Mouse (Mus musculus) kidney, postnatal 10 days (tissue): ENCODE results near the gene Atg7.
A peak's percentile ranks its signal among the peaks of the same experiment; 100 is the strongest.

ENCODE experiments used
- DNase-seq: peaks from one replicate; pipeline ENCODE4 v3.0.0; 2021; ENCODE audit warnings: mixed read lengths

Gene Atg7

GRCm38 (mm10) chr6:114857996-114858721 lies 215.3 kb downstream of the Atg7 start:
- DNase-seq, result no peak

- no peak for DNase-seq
These were observed 215.8 kb downstream of the Atg7 start for GRCm38 (mm10) chr6:114858722-114859053.

GRCm38 (mm10) chr6:114860677-114861568 lies 218.0 kb downstream of the Atg7 start:
- no peak for DNase-seq

- no peak for DNase-seq
These were observed 218.7 kb downstream of the Atg7 start for GRCm38 (mm10) chr6:114861591-114861990.

GRCm38 (mm10) chr6:114862046-114862445 lies 219.1 kb downstream of the Atg7 start:
- no peak for DNase-seq

- no peak for DNase-seq
These were observed 220.6 kb downstream of the Atg7 start for GRCm38 (mm10) chr6:114863501-114863900.

- DNase-seq, result no peak
These were observed 221.5 kb downstream of the Atg7 start for GRCm38 (mm10) chr6:114864421-114864820.

- no peak for DNase-seq
These were observed 223.2 kb downstream of the Atg7 start for GRCm38 (mm10) chr6:114866078-114866477.

GRCm38 (mm10) chr6:114866619-114867018 lies 223.7 kb downstream of the Atg7 start:
- DNase-seq, result no peak

GRCm38 (mm10) chr6:114868656-114869055 lies 225.8 kb downstream of the Atg7 start:
- DNase-seq, result no peak

GRCm38 (mm10) chr6:114869501-114870076 lies 226.7 kb downstream of the Atg7 start:
- DNase-seq, result no peak

- no peak for DNase-seq
These were observed 228.2 kb downstream of the Atg7 start for GRCm38 (mm10) chr6:114871010-114871660.

- DNase-seq, result no peak
These were observed 230.9 kb downstream of the Atg7 start for GRCm38 (mm10) chr6:114873808-114874137.

- peak; percentile 71 for DNase-seq
These were observed 231.4 kb downstream of the Atg7 start for GRCm38 (mm10) chr6:114874138-114874928.

- DNase-seq, result peak; percentile 97
These were observed 232.2 kb downstream of the Atg7 start for GRCm38 (mm10) chr6:114875018-114875558.

- DNase-seq, result no peak
These were observed 233.1 kb downstream of the Atg7 start for GRCm38 (mm10) chr6:114876033-114876432.

- DNase-seq, result no peak
These were observed 233.6 kb downstream of the Atg7 start for GRCm38 (mm10) chr6:114876546-114876945.

- peak; percentile 83 for DNase-seq
These were observed 236.1 kb downstream of the Atg7 start for GRCm38 (mm10) chr6:114878841-114879520.

GRCm38 (mm10) chr6:114880798-114881197 lies 237.9 kb downstream of the Atg7 start:
- DNase-seq, result no peak

- no peak for DNase-seq
These were observed 239.3 kb downstream of the Atg7 start for GRCm38 (mm10) chr6:114882212-114882611.

- DNase-seq, result no peak
These were observed 239.8 kb downstream of the Atg7 start for GRCm38 (mm10) chr6:114882675-114883074.
